Comparison of ENCODE assay signal across 7 mouse cellular contexts in the genomic region with DNA sequence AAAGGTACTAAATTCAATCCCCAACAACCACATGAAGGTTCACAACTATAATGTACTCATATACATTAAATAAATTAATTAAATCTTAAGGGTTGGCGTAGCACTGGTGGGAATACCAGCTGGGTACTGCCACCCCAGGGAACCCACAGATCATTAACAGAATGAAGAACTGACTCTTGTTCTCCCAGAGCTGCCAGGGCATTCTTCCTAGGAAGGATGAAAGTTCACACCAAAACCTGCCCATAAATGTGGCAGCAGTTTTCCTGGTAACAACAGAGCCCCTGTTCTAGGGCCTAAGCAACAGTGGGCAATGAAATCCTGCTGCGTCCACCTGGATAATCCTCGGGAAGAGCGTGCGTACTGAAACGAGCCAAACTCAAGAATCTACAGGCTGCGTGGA. TPM values are rescaled to one million over a fixed set of nuclear protein-coding genes. Genes with fewer than 3 reads are reported as not detected.
A peak's percentile ranks its signal among the peaks of the same experiment; 100 is the strongest.
DNase-seq lines count a peak whose midpoint lies in the region; ATAC-seq and TF ChIP-seq lines count a peak whose summit lies in the region.

No protein-coding gene starts in this region.

- no peak for TF ChIP-seq POLR2A in small intestine, adult 2 months (IDR thresholded peaks at IDR 0.05; ENCODE audit: low read depth, low read length)

- no peak for ATAC-seq in lung, embryonic 15.5 days (ENCODE audit: borderline replicate concordance, extremely low read depth, low FRiP score, low TSS enrichment)
- no peak for ATAC-seq in forebrain, embryonic 11.5 days (replicated peaks; ENCODE audit: low FRiP score)
- no peak for ATAC-seq in limb, embryonic 12.5 days (ENCODE audit: insufficient number of reproducible peaks, insufficient read depth, low FRiP score, low TSS enrichment, low read depth)
- ATAC-seq in granulocyte monocyte progenitor cell, adult 5-6 weeks (replicated peaks; ENCODE audit: poor library complexity, severe bottlenecking) = no peak

- no peaks in the 10 kb centered on the region for H3K36me3 ChIP-seq in lung, embryonic 15.5 days
- H3K36me3 ChIP-seq in forebrain, embryonic 11.5 days (ENCODE audit: control insufficient read depth, insufficient read depth, low read length) = no peaks in the 10 kb centered on the region; the same call in 1 of the 2 replicates
- peaks cover 25% of the 10 kb centered on the region for H3K36me3 ChIP-seq in limb, embryonic 12.5 days
- H3K36me3 ChIP-seq in small intestine, adult 2 months (ENCODE audit: control insufficient read depth, insufficient read depth, low read length) = 0 out of 2 replicates have a peak, but pooled peaks cover 1% of the 10 kb centered on the region

- H3K9me3 ChIP-seq in lung, embryonic 15.5 days = no peaks in the 10 kb centered on the region
- H3K9me3 ChIP-seq in forebrain, embryonic 11.5 days (ENCODE audit: control insufficient read depth, low read length) = no peaks in the 10 kb centered on the region
- no peaks in the 10 kb centered on the region for H3K9me3 ChIP-seq in limb, embryonic 12.5 days

- 17% methylated on average over 7 of the region's 7 CpGs for WGBS in lung, embryonic 15.5 days
- 20% methylated on average over 7 of the region's 7 CpGs for WGBS in forebrain, embryonic 11.5 days
- WGBS in limb, embryonic 12.5 days = 16% methylated on average over 7 of the region's 7 CpGs
- WGBS in small intestine, adult 2 months = 8% methylated on average over 7 of the region's 7 CpGs

- H3K4me2 ChIP-seq in lung, embryonic 15.5 days = peak overlapping the region; percentile 94
- H3K4me2 ChIP-seq in forebrain, embryonic 11.5 days (ENCODE audit: low read depth, low read length, severe bottlenecking) = peak overlapping the region; percentile 91
- H3K4me2 ChIP-seq in limb, embryonic 12.5 days = peak overlapping the region; percentile 93

- no peak for DNase-seq in lung, postnatal 25 days (ENCODE audit: low spot score)
- no peak for DNase-seq in forebrain, embryonic 11.5 days (ENCODE audit: low spot score)
- no peak for DNase-seq in embryo, embryonic 10.5 days (ENCODE audit: low spot score)

- H3K4me3 ChIP-seq in lung, embryonic 15.5 days = peak overlapping the region; percentile 63
- peak overlapping the region; percentile 60 for H3K4me3 ChIP-seq in forebrain, embryonic 11.5 days (ENCODE audit: low read depth, low read length)
- peak overlapping the region; percentile 65 for H3K4me3 ChIP-seq in limb, embryonic 12.5 days (replicated peaks)
- peak overlapping the region; percentile 72 for H3K4me3 ChIP-seq in small intestine, adult 2 months (ENCODE audit: low read depth, low read length)

- H3K27ac ChIP-seq in lung, embryonic 15.5 days = no peak overlapping the region
- H3K27ac ChIP-seq in forebrain, embryonic 11.5 days (ENCODE audit: low read depth, low read length) = no peak overlapping the region; the same call in 1 of the 2 replicates
- peak overlapping the region; percentile 75 for H3K27ac ChIP-seq in limb, embryonic 12.5 days
- no peak overlapping the region for H3K27ac ChIP-seq in small intestine, adult 2 months (ENCODE audit: insufficient read depth, low read depth, low read length)

- peak overlapping the region; percentile 53 for H3K9ac ChIP-seq in lung, embryonic 15.5 days
- peak overlapping the region; percentile 70 for H3K9ac ChIP-seq in forebrain, embryonic 11.5 days (ENCODE audit: low read length)
- peak overlapping the region; percentile 73 for H3K9ac ChIP-seq in limb, embryonic 12.5 days (replicated peaks)

- H3K4me1 ChIP-seq in lung, embryonic 15.5 days = peaks cover 33% of the 10 kb centered on the region
- peaks cover 3% of the 10 kb centered on the region; the same call in 1 of the 2 replicates for H3K4me1 ChIP-seq in forebrain, embryonic 11.5 days (replicated peaks; ENCODE audit: control insufficient read depth, insufficient read depth, low read length)
- peaks cover 36% of the 10 kb centered on the region for H3K4me1 ChIP-seq in limb, embryonic 12.5 days (replicated peaks)
- H3K4me1 ChIP-seq in small intestine, adult 2 months (ENCODE audit: control insufficient read depth, insufficient read depth, insufficient read length, low read length) = peaks cover 8% of the 10 kb centered on the region

- no peaks in the 10 kb centered on the region for H3K27me3 ChIP-seq in lung, embryonic 15.5 days
- no peaks in the 10 kb centered on the region for H3K27me3 ChIP-seq in forebrain, embryonic 11.5 days (ENCODE audit: control insufficient read depth, insufficient read depth, low read length)
- no peaks in the 10 kb centered on the region for H3K27me3 ChIP-seq in limb, embryonic 12.5 days
- H3K27me3 ChIP-seq in small intestine, adult 2 months (ENCODE audit: control insufficient read depth, insufficient read depth, low read length) = no peaks in the 10 kb centered on the region

- TF ChIP-seq CTCF in small intestine, adult 2 months (IDR thresholded peaks at IDR 0.05; ENCODE audit: extremely low read depth, insufficient read length, insufficient replicate concordance, low read depth, low read length) = no peak

RNA-seq across cellular contexts. Expression of gene Mvd, which starts 0.9 kb away (rescaled TPM):
- 24.3 and 24.7 TPM in 2 replicates for polyA plus RNA-seq in lung, embryonic 15.5 days (2015; fragmentation: Nextera tagmentation; extraction: Ambion mirVana)
- 47.4 and 50.3 TPM in 2 replicates for polyA plus RNA-seq in forebrain, embryonic 11.5 days (2014; fragmentation: Nextera tagmentation; extraction: Ambion mirVana)
- polyA plus RNA-seq in limb, embryonic 12.5 days (2016; fragmentation: Nextera tagmentation; extraction: Ambion mirVana) = 40.5 and 48.7 TPM in 2 replicates
- polyA plus RNA-seq in small intestine, adult 2 months (2012; rRNA removed) = 18.8 and 30.5 TPM in 2 replicates
- 8.8 and 10.0 TPM in 2 replicates for total RNA-seq in granulocyte monocyte progenitor cell, adult 5-6 weeks (2014; fragmentation: Nextera tagmentation)
- 4.0 and 4.3 TPM in 2 replicates for total RNA-seq in granulocyte monocyte progenitor cell, adult 5-6 weeks (2017)

RNA-seq across cellular contexts. Expression of gene Cyba, which starts 9.6 kb away (rescaled TPM):
- 208 and 215 TPM in 2 replicates for polyA plus RNA-seq in lung, embryonic 15.5 days (2015; fragmentation: Nextera tagmentation; extraction: Ambion mirVana)
- polyA plus RNA-seq in forebrain, embryonic 11.5 days (2014; fragmentation: Nextera tagmentation; extraction: Ambion mirVana) = 52.3 and 58.2 TPM in 2 replicates
- 101 and 104 TPM in 2 replicates for polyA plus RNA-seq in limb, embryonic 12.5 days (2016; fragmentation: Nextera tagmentation; extraction: Ambion mirVana)
- 127 and 242 TPM in 2 replicates for polyA plus RNA-seq in small intestine, adult 2 months (2012; rRNA removed)
- 188 and 257 TPM in 2 replicates for total RNA-seq in granulocyte monocyte progenitor cell, adult 5-6 weeks (2014; fragmentation: Nextera tagmentation)
- 94.4 and 126 TPM in 2 replicates for total RNA-seq in granulocyte monocyte progenitor cell, adult 5-6 weeks (2017)

RNA-seq across cellular contexts. Expression of gene Snai3, which starts 18.2 kb away (rescaled TPM):
- polyA plus RNA-seq in lung, embryonic 15.5 days (2015; fragmentation: Nextera tagmentation; extraction: Ambion mirVana) = 1.1 and 1.2 TPM in 2 replicates
- 0.37 TPM in 1 of 2 replicates, not detected in the other for polyA plus RNA-seq in forebrain, embryonic 11.5 days (2014; fragmentation: Nextera tagmentation; extraction: Ambion mirVana)
- polyA plus RNA-seq in limb, embryonic 12.5 days (2016; fragmentation: Nextera tagmentation; extraction: Ambion mirVana) = 0.16 and 0.38 TPM in 2 replicates
- polyA plus RNA-seq in small intestine, adult 2 months (2012; rRNA removed) = 2.2 and 3.4 TPM in 2 replicates
- not detected in 2 replicates for total RNA-seq in granulocyte monocyte progenitor cell, adult 5-6 weeks (2014; fragmentation: Nextera tagmentation)
- not detected in 2 replicates for total RNA-seq in granulocyte monocyte progenitor cell, adult 5-6 weeks (2017)

RNA-seq across cellular contexts. Expression of gene Il17c, which starts 20.5 kb away (rescaled TPM):
- polyA plus RNA-seq in lung, embryonic 15.5 days (2015; fragmentation: Nextera tagmentation; extraction: Ambion mirVana) = not detected in 2 replicates
- not detected in 2 replicates for polyA plus RNA-seq in forebrain, embryonic 11.5 days (2014; fragmentation: Nextera tagmentation; extraction: Ambion mirVana)
- not detected in 2 replicates for polyA plus RNA-seq in limb, embryonic 12.5 days (2016; fragmentation: Nextera tagmentation; extraction: Ambion mirVana)
- 0.30 and 0.81 TPM in 2 replicates for polyA plus RNA-seq in small intestine, adult 2 months (2012; rRNA removed)
- not detected in 2 replicates for total RNA-seq in granulocyte monocyte progenitor cell, adult 5-6 weeks (2014; fragmentation: Nextera tagmentation)
- total RNA-seq in granulocyte monocyte progenitor cell, adult 5-6 weeks (2017) = not detected in 2 replicates

RNA-seq across cellular contexts. Expression of gene Rnf166, which starts 33.5 kb away (rescaled TPM):
- polyA plus RNA-seq in lung, embryonic 15.5 days (2015; fragmentation: Nextera tagmentation; extraction: Ambion mirVana) = 40.5 and 43.9 TPM in 2 replicates
- polyA plus RNA-seq in forebrain, embryonic 11.5 days (2014; fragmentation: Nextera tagmentation; extraction: Ambion mirVana) = 31.2 and 36.0 TPM in 2 replicates
- 45.8 and 46.4 TPM in 2 replicates for polyA plus RNA-seq in limb, embryonic 12.5 days (2016; fragmentation: Nextera tagmentation; extraction: Ambion mirVana)
- polyA plus RNA-seq in small intestine, adult 2 months (2012; rRNA removed) = 35.7 and 44.9 TPM in 2 replicates
- 40.5 and 41.2 TPM in 2 replicates for total RNA-seq in granulocyte monocyte progenitor cell, adult 5-6 weeks (2014; fragmentation: Nextera tagmentation)
- total RNA-seq in granulocyte monocyte progenitor cell, adult 5-6 weeks (2017) = 29.8 and 43.2 TPM in 2 replicates
